Comparison of ENCODE assay signal across 32 mouse cellular contexts in genomic region chr11:109769091-109769490, GRCm38 (mm10). TPM values are rescaled to one million over a fixed set of nuclear protein-coding genes. Genes with fewer than 3 reads are reported as not detected.
DNase-seq lines count a peak whose midpoint lies in the region; ATAC-seq and TF ChIP-seq lines count a peak whose summit lies in the region.
"Had no signal": no experiment of that assay in that cellular context is flagged by ENCODE, and none has a peak within 500 bp of the region (broad histone marks: within the 10 kb centered on the region; RNA-seq: fewer than 3 reads in every experiment).

No protein-coding gene starts in this region.

- H3K36me3 ChIP-seq in kidney, postnatal 0 days (ENCODE audit: insufficient read depth, low read length), result no peaks in the 10 kb centered on the region
- H3K36me3 ChIP-seq in kidney, embryonic 15.5 days, result no peaks in the 10 kb centered on the region
- H3K36me3 ChIP-seq in lung, embryonic 16.5 days (ENCODE audit: control insufficient read depth, insufficient read depth, low read length), result no peaks in the 10 kb centered on the region
- H3K36me3 ChIP-seq in forebrain, embryonic 15.5 days, result no peaks in the 10 kb centered on the region
- H3K36me3 ChIP-seq: embryonic facial prominence, embryonic 10.5 days; embryonic facial prominence, embryonic 15.5 days; forebrain, embryonic 12.5 days; heart, embryonic 10.5 days; heart, embryonic 15.5 days; hindbrain, embryonic 13.5 days; liver, embryonic 13.5 days; midbrain, embryonic 12.5 days; neural tube, embryonic 12.5 days had no signal

- no peaks in the 10 kb centered on the region for H3K4me1 ChIP-seq in kidney, postnatal 0 days (replicated peaks; ENCODE audit: insufficient read depth, low read length)
- no peaks in the 10 kb centered on the region for H3K4me1 ChIP-seq in kidney, embryonic 15.5 days
- H3K4me1 ChIP-seq in lung, embryonic 16.5 days (replicated peaks; ENCODE audit: control insufficient read depth, insufficient read depth, low read length), result no peaks in the 10 kb centered on the region
- no peaks in the 10 kb centered on the region for H3K4me1 ChIP-seq in forebrain, embryonic 15.5 days
- H3K4me1 ChIP-seq: embryonic facial prominence, embryonic 10.5 days; embryonic facial prominence, embryonic 15.5 days; forebrain, embryonic 12.5 days; heart, embryonic 10.5 days; heart, embryonic 15.5 days; hindbrain, embryonic 13.5 days; liver, embryonic 13.5 days; midbrain, embryonic 12.5 days; neural tube, embryonic 12.5 days had no signal

- TF ChIP-seq CTCF in kidney, postnatal 0 days (IDR thresholded peaks at IDR 0.05; ENCODE audit: low read depth), result peak; percentile 24; the same call in 1 of the 2 replicates

- no peak overlapping the region for H3K27ac ChIP-seq in kidney, postnatal 0 days
- H3K27ac ChIP-seq in kidney, embryonic 15.5 days, result no peak overlapping the region
- H3K27ac ChIP-seq in lung, embryonic 16.5 days (ENCODE audit: low read length), result no peak overlapping the region
- H3K27ac ChIP-seq in forebrain, embryonic 15.5 days (replicated peaks), result no peak overlapping the region
- H3K27ac ChIP-seq: embryonic facial prominence, embryonic 10.5 days; embryonic facial prominence, embryonic 15.5 days; forebrain, embryonic 12.5 days; heart, embryonic 10.5 days; heart, embryonic 15.5 days; hindbrain, embryonic 13.5 days; liver, embryonic 13.5 days; midbrain, embryonic 12.5 days; neural tube, embryonic 12.5 days had no signal

- no peak overlapping the region for H3K4me3 ChIP-seq in kidney, postnatal 0 days (replicated peaks; ENCODE audit: low read depth, low read length)
- no peak overlapping the region for H3K4me3 ChIP-seq in kidney, embryonic 15.5 days (replicated peaks)
- H3K4me3 ChIP-seq in lung, embryonic 16.5 days (ENCODE audit: low read length), result no peak overlapping the region
- H3K4me3 ChIP-seq in forebrain, embryonic 15.5 days, result no peak overlapping the region
- H3K4me3 ChIP-seq: embryonic facial prominence, embryonic 10.5 days; embryonic facial prominence, embryonic 15.5 days; forebrain, embryonic 12.5 days; heart, embryonic 10.5 days; heart, embryonic 15.5 days; hindbrain, embryonic 13.5 days; liver, embryonic 13.5 days; megakaryocyte, embryonic 14.5 days; midbrain, embryonic 12.5 days; myocyte; neural tube, embryonic 12.5 days had no signal

- peak; percentile 40 for DNase-seq in kidney, postnatal 0 days (ENCODE audit: low spot score)
- no peak for DNase-seq in lung, postnatal 14 days
- DNase-seq in NIH3T3 (ENCODE audit: low read depth), result peak; percentile 5
- peak; percentile 16 for DNase-seq in lung, postnatal 10 days
- DNase-seq in embryo, embryonic 9.5 days (ENCODE audit: extremely low spot score), result no peak
- DNase-seq: adrenal gland, postnatal 14 days; cerebellum, adult 11 months; cerebellum, adult 9-10 months; gastrocnemius, postnatal 10 days; kidney, adult 8-10 months; kidney, postnatal 36 days; layer of hippocampus, postnatal 36 days; left cerebral cortex, postnatal 4 days; liver, embryonic 13.5 days; right cerebral cortex, adult 18-20 months; thymus, postnatal 14 days had no signal

- H3K4me2 ChIP-seq in kidney, postnatal 0 days (ENCODE audit: low read length), result no peak overlapping the region
- H3K4me2 ChIP-seq in kidney, embryonic 15.5 days, result no peak overlapping the region
- no peak overlapping the region for H3K4me2 ChIP-seq in lung, embryonic 16.5 days (ENCODE audit: low read depth, low read length)
- no peak overlapping the region for H3K4me2 ChIP-seq in forebrain, embryonic 15.5 days (replicated peaks)
- H3K4me2 ChIP-seq: embryonic facial prominence, embryonic 15.5 days; forebrain, embryonic 12.5 days; heart, embryonic 15.5 days; hindbrain, embryonic 13.5 days; liver, embryonic 13.5 days; midbrain, embryonic 12.5 days; neural tube, embryonic 12.5 days had no signal

- no peak overlapping the region for H3K9ac ChIP-seq in kidney, postnatal 0 days (ENCODE audit: low read depth, low read length)
- no peak overlapping the region for H3K9ac ChIP-seq in kidney, embryonic 15.5 days
- no peak overlapping the region for H3K9ac ChIP-seq in lung, embryonic 16.5 days (ENCODE audit: low read length)
- H3K9ac ChIP-seq in forebrain, embryonic 15.5 days (replicated peaks), result no peak overlapping the region
- H3K9ac ChIP-seq: embryonic facial prominence, embryonic 15.5 days; forebrain, embryonic 12.5 days; heart, embryonic 15.5 days; hindbrain, embryonic 13.5 days; liver, embryonic 13.5 days; midbrain, embryonic 12.5 days; neural tube, embryonic 12.5 days had no signal

- 69% methylated on average over 5 of the region's 5 CpGs for WGBS in kidney, postnatal 0 days
- 70% methylated on average over 5 of the region's 5 CpGs for WGBS in kidney, embryonic 15.5 days
- WGBS in lung, embryonic 16.5 days, result 58% methylated on average over 5 of the region's 5 CpGs
- WGBS in forebrain, embryonic 15.5 days, result 84% methylated on average over 5 of the region's 5 CpGs

- H3K27me3 ChIP-seq in kidney, postnatal 0 days (ENCODE audit: insufficient read depth, low read length), result no peaks in the 10 kb centered on the region
- no peaks in the 10 kb centered on the region for H3K27me3 ChIP-seq in kidney, embryonic 15.5 days
- H3K27me3 ChIP-seq in lung, embryonic 16.5 days (ENCODE audit: control insufficient read depth, insufficient read depth, low read depth, low read length), result no peaks in the 10 kb centered on the region
- no peaks in the 10 kb centered on the region for H3K27me3 ChIP-seq in forebrain, embryonic 15.5 days
- H3K27me3 ChIP-seq: embryonic facial prominence, embryonic 15.5 days; forebrain, embryonic 12.5 days; heart, embryonic 15.5 days; hindbrain, embryonic 13.5 days; liver, embryonic 13.5 days; midbrain, embryonic 12.5 days; neural tube, embryonic 12.5 days had no signal

- ATAC-seq in kidney, postnatal 0 days (replicated peaks; ENCODE audit: low FRiP score, low read depth), result no peak
- no peak for ATAC-seq in kidney, embryonic 15.5 days (replicated peaks; ENCODE audit: low FRiP score)
- ATAC-seq in lung, embryonic 16.5 days (ENCODE audit: low read depth), result peak; percentile 43; the same call in 1 of the 2 replicates
- no peak for ATAC-seq in forebrain, embryonic 15.5 days (replicated peaks)

- no peaks in the 10 kb centered on the region for H3K9me3 ChIP-seq in kidney, postnatal 0 days (replicated peaks; ENCODE audit: low read length)
- no peaks in the 10 kb centered on the region for H3K9me3 ChIP-seq in kidney, embryonic 15.5 days (replicated peaks)
- H3K9me3 ChIP-seq in lung, embryonic 16.5 days (ENCODE audit: control insufficient read depth, low read length), result no peaks in the 10 kb centered on the region
- no peaks in the 10 kb centered on the region for H3K9me3 ChIP-seq in forebrain, embryonic 15.5 days
- H3K9me3 ChIP-seq: embryonic facial prominence, embryonic 10.5 days; embryonic facial prominence, embryonic 15.5 days; forebrain, embryonic 12.5 days; heart, embryonic 10.5 days; heart, embryonic 15.5 days; hindbrain, embryonic 13.5 days; liver, embryonic 13.5 days; midbrain, embryonic 12.5 days; neural tube, embryonic 12.5 days had no signal

RNA-seq across cellular contexts. Expression of gene Fam20a, which starts 47.0 kb away (rescaled TPM):
- polyA plus RNA-seq in kidney, postnatal 0 days (2015; fragmentation: Nextera tagmentation; extraction: Ambion mirVana), result 4.9 and 5.8 TPM in 2 replicates
- polyA plus RNA-seq in kidney, embryonic 15.5 days (2015; fragmentation: Nextera tagmentation; extraction: Ambion mirVana), result 2.3 and 2.5 TPM in 2 replicates
- 3.3 and 3.4 TPM in 2 replicates for polyA plus RNA-seq in lung, embryonic 16.5 days (2015; fragmentation: Nextera tagmentation; extraction: Ambion mirVana)
- 1.7 and 1.8 TPM in 2 replicates for polyA plus RNA-seq in forebrain, embryonic 15.5 days (2015; fragmentation: Nextera tagmentation; extraction: Ambion mirVana)

RNA-seq across cellular contexts. Expression of gene 1700012B07Rik, which starts 58.8 kb away (rescaled TPM):
- not detected in 2 replicates for polyA plus RNA-seq in kidney, postnatal 0 days (2015; fragmentation: Nextera tagmentation; extraction: Ambion mirVana)
- not detected in 2 replicates for polyA plus RNA-seq in kidney, embryonic 15.5 days (2015; fragmentation: Nextera tagmentation; extraction: Ambion mirVana)
- polyA plus RNA-seq in lung, embryonic 16.5 days (2015; fragmentation: Nextera tagmentation; extraction: Ambion mirVana), result not detected in 2 replicates
- not detected in 2 replicates for polyA plus RNA-seq in forebrain, embryonic 15.5 days (2015; fragmentation: Nextera tagmentation; extraction: Ambion mirVana)
- polyA plus RNA-seq: embryonic facial prominence, embryonic 10.5 days; embryonic facial prominence, embryonic 15.5 days; forebrain, embryonic 12.5 days; heart, embryonic 10.5 days; heart, embryonic 15.5 days; hindbrain, embryonic 13.5 days; limb, embryonic 14.5 days; liver, embryonic 13.5 days; midbrain, embryonic 12.5 days; midbrain, postnatal 0 days; neural tube, embryonic 12.5 days; stomach, embryonic 14.5 days had no signal

Comparison
In these comparisons a context has a peak if more than half of its experiments do, and no peak if none do; other contexts are left out.
1. DNase-seq: peak in kidney, postnatal 0 days (single experiment), NIH3T3 (single experiment) and lung, postnatal 10 days (single experiment); none in lung, postnatal 14 days (single experiment) and embryo, embryonic 9.5 days (single experiment).